Mouse (Mus musculus): ENCODE results near the gene Rpa2.

DNA sequence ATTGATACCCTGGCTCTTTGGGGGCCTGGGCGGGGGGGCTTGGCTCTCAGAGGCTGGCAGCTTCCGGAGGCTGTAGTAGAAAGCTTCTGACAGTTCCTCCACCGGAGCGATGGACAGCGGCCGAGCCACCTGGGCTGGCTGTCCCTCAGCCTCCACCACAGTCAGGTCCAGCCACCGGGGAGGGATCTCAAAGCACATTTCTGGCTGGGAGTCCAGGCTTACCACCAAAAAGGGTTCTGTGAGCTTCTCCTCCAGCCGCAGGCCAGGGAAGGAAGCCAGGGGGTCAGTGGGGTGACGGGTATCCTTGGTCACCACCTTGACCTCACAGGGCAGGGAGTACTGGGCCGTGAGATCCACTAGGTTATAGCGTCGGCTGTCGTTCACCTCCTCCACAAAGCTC, 17.1 kb downstream of the Rpa2 start:
- no peak for TF ChIP-seq CTCF (IDR thresholded peaks at IDR 0.05; ENCODE audit: borderline replicate concordance, extremely low read depth, insufficient read depth, insufficient read length)
- no peak for TF ChIP-seq POLR2A (IDR thresholded peaks at IDR 0.05; ENCODE audit: borderline replicate concordance, extremely low read depth, insufficient read depth, insufficient read length, poor library complexity, severe bottlenecking)
